Mouse (Mus musculus): ENCODE data around the gene Gtpbp8.

Gtpbp8 gene

DNA sequence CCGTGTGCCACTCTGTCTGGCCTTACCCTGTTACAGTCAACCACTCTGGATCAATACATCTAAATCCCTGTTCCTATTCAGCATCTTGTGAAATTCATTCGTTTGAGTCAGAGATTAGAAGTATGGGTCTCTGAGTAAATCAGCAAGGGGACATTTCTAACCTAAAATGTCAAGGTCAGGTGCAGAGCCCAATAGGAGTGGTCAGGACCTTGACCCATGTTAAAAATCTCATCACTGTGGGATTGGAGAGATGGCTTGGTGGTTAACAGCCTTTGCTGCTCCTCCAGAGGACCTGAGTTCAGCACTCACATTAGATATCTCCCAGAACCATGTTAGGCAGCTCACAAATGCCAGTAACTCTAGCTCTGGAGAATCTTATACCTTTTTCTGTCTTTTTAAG, 55.7 kb downstream of the Gtpbp8 start:
- no peak for DNase-seq (ENCODE audit: low spot score in 2 of 2)

DNA sequence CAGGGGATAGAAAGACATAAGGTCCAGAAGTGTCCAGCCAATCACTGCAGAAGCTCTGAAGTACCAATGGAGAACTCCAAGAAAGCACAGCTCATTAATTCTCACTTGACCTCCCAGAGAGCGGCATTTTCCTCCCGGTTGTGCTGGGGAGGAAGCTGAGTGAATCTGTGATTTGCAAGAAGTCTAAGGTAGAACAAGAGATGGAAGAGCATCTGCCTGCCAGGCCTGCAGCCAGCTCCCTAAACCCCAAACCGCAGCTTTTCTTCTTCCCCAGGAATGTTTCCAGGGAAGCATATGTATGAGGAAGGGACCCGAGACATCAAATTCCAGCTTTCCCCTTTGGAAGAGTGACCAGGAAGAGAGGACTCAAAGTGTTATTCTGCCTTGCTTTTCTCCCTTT, 57.7 kb downstream of the Gtpbp8 start:
- no peak for DNase-seq (ENCODE audit: low spot score in 2 of 2)

DNA sequence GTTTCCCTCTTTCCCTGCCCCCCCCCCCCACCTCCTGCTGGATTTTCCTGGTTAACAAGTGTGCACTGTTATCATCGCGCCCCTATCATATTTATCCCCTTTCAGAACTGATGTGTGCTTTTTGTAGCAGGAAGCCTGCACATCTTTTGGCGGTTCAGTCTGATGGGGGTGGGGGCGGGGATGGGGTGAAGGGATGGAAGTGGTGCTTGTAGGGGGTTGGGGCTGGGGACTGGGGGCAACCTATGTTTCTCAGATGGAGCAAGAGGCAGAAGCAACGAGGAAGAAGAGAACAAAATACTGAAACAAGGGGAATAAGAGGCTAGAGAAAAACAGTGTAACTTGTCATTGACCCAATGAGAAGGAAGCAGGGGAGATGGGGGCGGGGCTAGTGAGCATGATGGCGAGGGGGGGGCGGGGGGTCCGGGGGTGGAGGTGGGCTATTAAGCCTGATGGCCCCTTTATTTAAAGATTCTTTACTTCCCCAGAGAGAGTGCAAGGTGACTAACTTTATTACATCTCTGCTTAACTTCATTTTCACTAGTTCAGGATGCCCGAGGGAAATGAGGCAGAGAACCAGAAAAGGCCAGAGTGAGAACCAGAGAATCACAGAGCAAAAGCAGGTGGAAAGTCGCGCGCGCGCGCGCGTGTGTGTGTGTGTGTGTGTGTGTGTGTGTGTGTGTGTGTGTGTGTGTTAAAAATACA, 58.3 kb downstream of the Gtpbp8 start:
- no peak for DNase-seq (ENCODE audit: low spot score in 2 of 2)

DNA sequence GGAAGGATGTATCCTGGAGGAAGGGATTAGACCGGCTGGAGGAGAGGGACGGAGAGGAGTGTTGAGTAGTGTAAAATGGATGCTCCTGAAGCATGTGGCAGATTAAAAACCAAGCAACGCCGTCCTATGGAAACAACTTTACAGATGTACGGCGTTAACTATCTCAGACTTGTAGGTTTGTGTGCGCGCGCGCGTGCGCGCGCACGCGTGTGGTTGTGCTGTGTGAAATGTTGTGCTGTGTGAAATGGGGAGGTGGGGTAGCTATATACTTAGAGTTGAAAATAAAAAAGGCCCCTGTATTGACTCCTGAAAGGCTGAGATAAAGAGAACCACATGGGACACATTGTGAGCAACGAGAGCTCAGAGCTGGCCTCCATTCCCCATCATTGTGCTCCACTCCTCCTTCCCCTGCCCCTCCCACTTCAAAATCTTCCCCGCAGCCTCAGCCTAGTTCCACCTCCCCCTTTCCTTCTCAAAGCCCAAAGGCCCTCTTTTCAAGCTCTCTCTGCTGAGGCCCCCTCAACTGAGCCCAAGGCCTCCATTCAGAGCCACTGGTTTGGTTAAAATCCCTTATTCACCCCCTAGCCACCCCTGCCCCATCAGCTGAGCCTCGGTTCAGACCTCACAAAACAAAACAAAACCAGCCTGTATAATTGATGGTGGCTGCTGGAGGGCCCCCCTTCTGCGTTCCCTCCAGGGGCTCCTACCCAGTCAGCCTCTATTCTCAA, 59.0 kb downstream of the Gtpbp8 start:
- DNase-seq (ENCODE audit: low spot score in 2 of 2): no peak

Measured in natural killer cell, adult 2 months (primary cell).